Mouse (Mus musculus) heart, postnatal 10 days (tissue): Measurements from ENCODE around the gene Parl. TPM values are rescaled to one million over a fixed set of nuclear protein-coding genes. Genes with fewer than 3 reads are reported as not detected.

Experiments used
- DNase-seq, 2 experiments: peaks; one replicate each; pipeline ENCODE4 v3.0.0; 2021
- intact Hi-C: fragments of 180-260 bp; cut with DNase I; formaldehyde crosslinking; loops from one replicate; pipeline ENCODE4 v1.15.1; 2025
- total RNA-seq, 2 experiments: library from RNA; stranded (reverse); gene quantifications; 2 replicates each; pipeline ENCODE4 v1.2.3; 2021

The Parl gene
- total RNA-seq, 2 experiments from 2014 or later: 90.9 to 105 TPM

DNA sequence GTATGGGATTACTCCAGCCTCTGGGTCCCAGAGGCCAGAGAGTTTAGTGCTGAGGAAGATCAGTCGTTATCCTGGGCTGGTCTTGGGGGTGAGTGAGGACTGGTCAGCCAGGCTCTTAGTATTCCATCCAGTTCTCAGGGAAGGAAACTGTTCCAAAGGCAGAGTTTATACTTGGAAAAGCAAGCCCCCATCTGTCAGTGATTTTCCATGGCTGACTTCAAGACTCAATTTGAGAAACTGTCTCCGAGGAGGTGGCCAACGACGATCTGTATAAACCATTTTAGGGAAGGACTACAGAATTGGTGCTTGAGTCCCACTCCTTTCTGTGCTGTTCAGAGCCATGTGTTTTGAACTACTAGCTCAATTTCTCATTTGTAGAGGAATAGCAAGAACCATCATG, 63.5 kb downstream of the Parl start:
- DNase-seq: no peak
- intact Hi-C loops: no loop called here

DNA sequence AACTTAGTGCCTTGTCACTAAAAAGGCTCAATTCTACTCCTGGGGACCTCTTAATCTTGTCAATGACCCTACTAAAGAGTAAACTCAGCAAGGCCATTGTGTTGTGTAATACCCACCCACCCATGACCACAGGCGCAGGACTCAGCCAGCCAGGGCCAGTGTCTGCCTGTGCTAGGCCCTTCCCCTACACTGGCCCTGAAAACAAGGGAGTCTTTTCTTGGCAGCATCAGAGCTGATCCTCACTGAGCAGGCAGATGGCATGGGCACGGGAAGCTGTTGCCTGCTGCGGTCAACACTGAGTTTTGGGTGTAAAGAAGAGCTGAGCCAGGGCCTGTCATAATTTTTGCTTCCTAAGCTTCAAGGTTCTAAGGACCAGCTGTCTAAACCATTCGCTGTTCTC, 64.8 kb downstream of the Parl start:
- DNase-seq: no peak
- intact Hi-C loops: no loop called here

DNA sequence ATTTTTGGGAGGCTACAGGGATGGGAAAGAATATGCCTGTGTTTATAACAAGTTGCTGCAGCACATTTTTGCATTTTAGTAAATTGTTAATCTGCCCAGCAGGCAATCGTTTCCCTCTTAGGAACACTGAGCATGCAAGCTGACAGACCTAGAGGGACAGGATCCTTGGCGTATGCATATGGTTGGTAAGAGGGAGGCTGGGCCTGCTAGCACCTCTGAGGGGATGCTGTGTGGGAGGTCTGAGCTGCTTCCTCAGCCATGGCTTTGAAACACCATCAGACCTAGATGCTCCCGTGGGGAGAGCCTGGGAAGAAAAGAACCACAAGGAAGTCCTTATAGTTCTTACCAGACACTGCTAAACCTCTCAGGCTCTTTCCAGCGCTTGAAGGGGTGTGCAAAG, 67.8 kb downstream of the Parl start:
- DNase-seq: no peak
- intact Hi-C loops: no loop called here

Other genes with a start within 250 kb of the Parl start
- 100 to 1,000 TPM; 153 to 179 TPM for gene Klhl24, start 204.8 kb downstream of the Parl start, total RNA-seq
- gene Yeats2, start 161.3 kb downstream of the Parl start, total RNA-seq: 10 to 100 TPM; 25.3 to 30.1 TPM
- under 1 TPM; 0.89 to 0.91 TPM for gene Map6d1, start 61.0 kb downstream of the Parl start, total RNA-seq
- under 1 TPM; 0.15 to 0.22 TPM for gene Cyp2ab1, start 23.0 kb upstream of the Parl start, total RNA-seq
- gene Abcc5, start 124.0 kb upstream of the Parl start, total RNA-seq: 10 to 100 TPM; 48.1 to 53.5 TPM
- 10 to 100 TPM; 52.7 to 54.2 TPM for gene Eif2b5, start 196.4 kb upstream of the Parl start, total RNA-seq
- gene Dvl3, start 214.6 kb upstream of the Parl start, total RNA-seq: 10 to 100 TPM; 60.7 to 61.7 TPM
- gene Ap2m1, start 233.1 kb upstream of the Parl start, total RNA-seq: 100 to 1,000 TPM; 253 to 284 TPM
- gene Abcf3, start 246.2 kb upstream of the Parl start, total RNA-seq: 10 to 100 TPM; 62.9 to 66.2 TPM